12 mouse cellular contexts compared by ENCODE assay signal in genomic region chr11:80566286-80566685, GRCm38 (mm10).
DNase-seq lines count a peak whose midpoint lies in the region; ATAC-seq and TF ChIP-seq lines count a peak whose summit lies in the region.
"Had no signal": no experiment of that assay in that cellular context is flagged by ENCODE, and none has a peak within 500 bp of the region (broad histone marks: within the 10 kb centered on the region; RNA-seq: fewer than 3 reads in every experiment).

No protein-coding gene starts in this region.

- H3K4me1 ChIP-seq in forebrain, embryonic 14.5 days (ENCODE audit: control insufficient read depth, insufficient read depth, low read length), result peaks cover 11% of the 10 kb centered on the region
- peaks cover 13% of the 10 kb centered on the region for H3K4me1 ChIP-seq in forebrain, embryonic 15.5 days
- H3K4me1 ChIP-seq in midbrain, embryonic 16.5 days (ENCODE audit: control insufficient read depth, insufficient read depth, low read length), result peaks cover 7% of the 10 kb centered on the region
- 0 out of 2 replicates have a peak, but pooled peaks cover 2% of the 10 kb centered on the region for H3K4me1 ChIP-seq in limb, embryonic 10.5 days
- H3K4me1 ChIP-seq: liver, embryonic 13.5 days had no signal

- H3K4me2 ChIP-seq in forebrain, embryonic 14.5 days (ENCODE audit: low read length), result no peak overlapping the region
- no peak overlapping the region for H3K4me2 ChIP-seq in forebrain, embryonic 15.5 days (replicated peaks)
- no peak overlapping the region for H3K4me2 ChIP-seq in midbrain, embryonic 16.5 days (ENCODE audit: low read length)
- H3K4me2 ChIP-seq: heart, embryonic 12.5 days; liver, embryonic 13.5 days had no signal

- no peaks in the 10 kb centered on the region for H3K27me3 ChIP-seq in forebrain, embryonic 14.5 days (replicated peaks; ENCODE audit: control insufficient read depth, insufficient read depth, low read length)
- no peaks in the 10 kb centered on the region for H3K27me3 ChIP-seq in forebrain, embryonic 15.5 days
- no peaks in the 10 kb centered on the region for H3K27me3 ChIP-seq in midbrain, embryonic 16.5 days (ENCODE audit: control insufficient read depth, insufficient read depth, low read depth, low read length)
- no peaks in the 10 kb centered on the region for H3K27me3 ChIP-seq in limb, embryonic 10.5 days (ENCODE audit: low read depth, poor library complexity, severe bottlenecking)

- DNase-seq in forebrain, embryonic 14.5 days (ENCODE audit: low spot score), result peak; percentile 31
- peak in 1 of 2 experiments; percentile 35 for DNase-seq in layer of hippocampus, adult 2 months (ENCODE audit: low spot score in 2 of 2)
- no peak for DNase-seq in layer of hippocampus, postnatal 36 days
- DNase-seq in brain, adult 2 months (ENCODE audit: low read depth, low spot score), result peak; percentile 86
- DNase-seq in limb, embryonic 10.5 days (ENCODE audit: low spot score), result no peak
- DNase-seq in thymus, adult 18-20 months, result no peak
- DNase-seq: embryo, embryonic 11 days; liver, embryonic 13.5 days; thymus, postnatal 4 days had no signal

- no peak for TF ChIP-seq CTCF in layer of hippocampus, adult 2 months (conservative IDR thresholded peaks at IDR 0.05)

- H3K9me3 ChIP-seq in forebrain, embryonic 14.5 days (replicated peaks; ENCODE audit: control insufficient read depth, low read length), result no peaks in the 10 kb centered on the region
- no peaks in the 10 kb centered on the region for H3K9me3 ChIP-seq in forebrain, embryonic 15.5 days
- H3K9me3 ChIP-seq in midbrain, embryonic 16.5 days (replicated peaks; ENCODE audit: control insufficient read depth, low read length, poor library complexity, severe bottlenecking), result no peaks in the 10 kb centered on the region
- H3K9me3 ChIP-seq in limb, embryonic 10.5 days (replicated peaks), result no peaks in the 10 kb centered on the region
- H3K9me3 ChIP-seq: heart, embryonic 12.5 days; liver, embryonic 13.5 days had no signal

- H3K4me3 ChIP-seq in forebrain, embryonic 14.5 days (ENCODE audit: low read depth, low read length), result no peak overlapping the region
- H3K4me3 ChIP-seq in forebrain, embryonic 15.5 days, result no peak overlapping the region
- H3K4me3 ChIP-seq in layer of hippocampus, adult 2 months, result no peak overlapping the region
- no peak overlapping the region for H3K4me3 ChIP-seq in midbrain, embryonic 16.5 days (ENCODE audit: low read depth, low read length)
- no peak overlapping the region for H3K4me3 ChIP-seq in limb, embryonic 10.5 days
- H3K4me3 ChIP-seq: heart, embryonic 12.5 days; liver, embryonic 13.5 days had no signal

- no peaks in the 10 kb centered on the region for H3K36me3 ChIP-seq in forebrain, embryonic 14.5 days (ENCODE audit: control insufficient read depth, insufficient read depth, low read length)
- no peaks in the 10 kb centered on the region for H3K36me3 ChIP-seq in forebrain, embryonic 15.5 days
- no peaks in the 10 kb centered on the region for H3K36me3 ChIP-seq in midbrain, embryonic 16.5 days (ENCODE audit: control insufficient read depth, insufficient read depth, low read length)
- no peaks in the 10 kb centered on the region for H3K36me3 ChIP-seq in limb, embryonic 10.5 days
- H3K36me3 ChIP-seq: heart, embryonic 12.5 days; liver, embryonic 13.5 days had no signal

- no peak overlapping the region for H3K27ac ChIP-seq in forebrain, embryonic 14.5 days (ENCODE audit: low read depth, low read length)
- H3K27ac ChIP-seq in forebrain, embryonic 15.5 days (replicated peaks), result no peak overlapping the region
- H3K27ac ChIP-seq in layer of hippocampus, adult 2 months, result peak overlapping the region; percentile 52
- H3K27ac ChIP-seq in midbrain, embryonic 16.5 days (ENCODE audit: low read length), result 0 out of 2 replicates have a peak overlapping the region, but pooled peaks have one; percentile 25
- H3K27ac ChIP-seq in limb, embryonic 10.5 days, result no peak overlapping the region
- H3K27ac ChIP-seq: liver, embryonic 13.5 days had no signal

- 80% methylated on average over 3 of the region's 3 CpGs for WGBS in forebrain, embryonic 14.5 days
- 82% methylated on average over 3 of the region's 3 CpGs for WGBS in forebrain, embryonic 15.5 days
- 54% methylated on average over 3 of the region's 3 CpGs for WGBS in midbrain, embryonic 16.5 days
- WGBS in limb, embryonic 10.5 days, result 77% methylated on average over 3 of the region's 3 CpGs

- ATAC-seq in forebrain, embryonic 14.5 days, result no peak
- no peak for ATAC-seq in forebrain, embryonic 15.5 days (replicated peaks)
- ATAC-seq in midbrain, embryonic 16.5 days, result no peak

- H3K9ac ChIP-seq in forebrain, embryonic 14.5 days (ENCODE audit: low read length), result no peak overlapping the region
- H3K9ac ChIP-seq in forebrain, embryonic 15.5 days (replicated peaks), result no peak overlapping the region
- no peak overlapping the region for H3K9ac ChIP-seq in midbrain, embryonic 16.5 days (ENCODE audit: low read depth, low read length)
- H3K9ac ChIP-seq: heart, embryonic 12.5 days; liver, embryonic 13.5 days had no signal

Comparison
In these comparisons a context has a peak if more than half of its experiments do, and no peak if none do; other contexts are left out.
1. DNase-seq: peak in forebrain, embryonic 14.5 days (single experiment) and brain, adult 2 months (single experiment); none in layer of hippocampus, postnatal 36 days (0 of 2), limb, embryonic 10.5 days (single experiment) and thymus, adult 18-20 months (0 of 2).
2. H3K27ac ChIP-seq: peak in layer of hippocampus, adult 2 months (single experiment) and midbrain, embryonic 16.5 days (single experiment); none in forebrain, embryonic 14.5 days (single experiment), forebrain, embryonic 15.5 days (single experiment) and limb, embryonic 10.5 days (single experiment).